Mouse (Mus musculus) telencephalon, adult 2 months (tissue): Measurements from ENCODE around the gene Ythdc1.
"Not testable (repeated sequence)": the region's sequence is repeated elsewhere in the genome, so short reads cannot be mapped to it uniquely, and the experiment has no call there.

Experiments used
- DNase-seq: peaks from one replicate; pipeline ENCODE4 v3.0.0-alpha.2; 2011; ENCODE audit warnings: low read depth, low spot score

Gene Ythdc1

DNA sequence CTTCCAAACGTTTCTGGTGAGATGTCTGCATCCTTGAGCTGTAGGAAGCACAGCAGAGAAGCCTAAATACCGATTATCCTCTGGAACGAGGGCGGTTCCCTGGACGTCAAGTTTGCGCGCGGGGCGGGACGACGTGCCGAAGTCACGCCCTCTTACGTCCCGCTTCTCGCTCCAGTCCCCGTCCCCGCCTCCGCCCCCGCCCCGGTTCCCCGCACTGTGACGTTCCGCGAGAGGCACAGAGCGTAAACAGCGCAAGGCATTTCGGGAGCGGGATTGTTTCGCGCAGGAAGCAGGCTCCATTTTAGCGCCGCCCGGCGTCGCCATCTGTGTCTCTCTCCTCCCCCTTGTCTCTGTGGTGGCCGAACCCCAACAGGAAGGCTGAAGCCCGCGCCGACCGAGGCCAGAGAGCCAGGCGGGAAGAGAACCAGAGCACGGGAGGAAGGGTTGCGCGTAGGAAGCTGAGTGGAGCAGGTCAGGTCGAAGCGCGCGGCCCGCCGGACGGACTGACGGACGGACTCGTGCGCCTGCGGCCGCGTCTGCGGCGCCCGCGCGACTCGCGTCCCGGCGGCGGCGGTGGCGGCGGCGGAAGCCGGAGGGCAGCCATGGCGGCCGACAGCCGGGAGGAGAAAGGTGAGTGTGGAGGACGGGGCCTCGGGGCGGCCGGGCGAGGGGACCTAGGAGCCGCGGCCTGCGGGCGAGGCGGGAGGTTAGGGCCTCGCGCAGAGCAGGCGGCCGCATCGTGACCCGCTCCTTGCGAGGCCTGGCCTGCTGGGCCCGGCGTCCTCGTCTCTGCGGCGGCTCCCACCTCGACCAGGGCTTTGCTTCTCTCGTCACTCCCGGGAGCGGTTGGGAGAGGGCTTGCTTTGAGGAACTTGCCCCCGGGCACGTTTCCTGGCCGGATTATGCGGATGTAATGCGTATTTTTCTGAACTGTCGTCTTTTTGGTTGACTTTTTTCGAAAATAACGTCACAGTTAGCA lies at the start of gene Ythdc1:
Gene Ythdc1, plus strand, starts transcription at position 260 of the 979 bp plus-strand sequence.
- peak; percentile 97 for DNase-seq

DNA sequence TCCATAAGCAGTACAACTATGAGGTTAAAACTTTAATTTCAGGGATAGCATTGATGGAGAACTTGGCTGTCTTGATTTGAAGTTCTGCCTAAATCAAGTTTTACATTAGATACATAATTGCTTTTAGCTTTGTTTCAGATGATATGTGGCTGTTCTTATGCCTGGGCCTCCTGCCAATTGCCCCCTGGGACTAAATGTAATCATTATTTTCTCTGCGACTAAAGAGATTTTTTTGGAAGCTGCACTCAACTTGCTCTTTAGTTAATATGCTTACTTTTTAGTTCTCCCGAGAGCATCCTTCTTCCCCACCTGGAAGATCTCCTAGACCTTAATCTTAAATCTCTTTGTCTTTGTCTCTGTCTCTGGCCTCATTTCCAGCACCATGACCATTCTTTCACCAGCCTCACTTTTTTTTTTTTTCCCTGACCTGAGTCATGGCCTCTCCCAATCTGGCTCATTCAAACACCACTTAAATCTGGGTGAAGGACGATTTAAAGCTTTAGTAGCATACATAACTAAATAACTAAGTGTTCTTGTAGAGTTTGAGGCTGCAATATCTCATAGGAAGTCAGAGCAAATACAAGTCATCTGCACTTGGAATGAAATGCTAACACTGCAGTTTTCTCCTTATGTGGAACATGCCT lies 34.9 kb upstream of the Ythdc1 start:
- no peak for DNase-seq

DNA sequence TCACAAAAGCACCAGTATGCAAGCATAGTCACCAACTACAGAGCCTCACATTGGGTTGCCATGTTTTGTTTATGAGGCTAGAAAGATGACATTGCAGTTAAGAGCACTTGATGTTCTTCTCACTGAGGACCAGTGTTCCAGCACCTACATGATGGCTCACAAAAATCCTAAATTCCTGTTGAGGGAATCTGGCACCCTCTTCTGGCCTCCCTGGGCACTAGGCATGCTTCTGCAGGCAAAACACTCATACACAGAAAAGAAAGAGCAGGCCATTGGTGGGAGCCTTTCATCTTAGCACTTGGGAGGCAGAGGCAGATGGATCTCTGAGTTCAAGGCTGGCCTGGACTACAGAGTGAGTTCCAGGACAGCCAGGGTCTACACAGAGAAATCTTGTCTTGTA lies 33.0 kb upstream of the Ythdc1 start:
- DNase-seq = no peak

DNA sequence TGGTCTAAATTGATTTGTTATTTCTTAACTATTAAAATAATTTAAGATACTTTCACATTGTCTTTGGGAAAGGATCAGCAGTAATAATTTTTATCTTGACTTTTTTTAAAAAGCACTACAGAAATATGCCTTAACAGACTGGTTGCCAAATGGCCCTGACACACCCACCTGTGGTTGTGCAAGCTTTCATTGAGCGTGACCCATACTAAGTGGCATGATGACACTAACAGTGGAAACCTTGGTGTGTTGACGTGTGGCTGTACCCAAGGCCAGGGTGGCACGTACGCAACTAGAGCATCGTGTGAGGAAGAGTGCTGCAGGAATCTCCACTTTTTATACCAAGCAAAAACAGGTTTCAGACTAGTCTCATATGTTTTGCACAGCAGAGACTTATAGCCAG lies 27.1 kb upstream of the Ythdc1 start:
- DNase-seq = no peak

DNA sequence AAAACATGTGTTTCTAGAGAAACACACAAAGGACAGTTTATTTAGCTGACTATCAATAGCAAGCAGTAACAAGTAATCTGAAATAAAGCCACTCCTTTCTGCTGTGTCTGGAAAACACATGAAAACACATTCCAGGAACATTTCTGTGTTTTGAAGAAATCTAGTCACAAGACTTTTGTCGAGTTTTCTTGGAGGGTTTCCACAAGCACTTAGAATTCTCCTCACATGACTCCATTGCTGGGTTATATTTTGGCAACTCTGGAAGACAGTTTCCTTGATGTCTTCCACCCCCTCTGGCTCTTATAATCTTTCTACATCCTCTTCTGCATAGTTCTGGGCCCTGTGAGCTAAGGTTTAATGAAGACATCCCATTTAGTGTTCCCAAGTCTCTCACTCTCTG lies 25.6 kb upstream of the Ythdc1 start:
- no peak for DNase-seq

DNA sequence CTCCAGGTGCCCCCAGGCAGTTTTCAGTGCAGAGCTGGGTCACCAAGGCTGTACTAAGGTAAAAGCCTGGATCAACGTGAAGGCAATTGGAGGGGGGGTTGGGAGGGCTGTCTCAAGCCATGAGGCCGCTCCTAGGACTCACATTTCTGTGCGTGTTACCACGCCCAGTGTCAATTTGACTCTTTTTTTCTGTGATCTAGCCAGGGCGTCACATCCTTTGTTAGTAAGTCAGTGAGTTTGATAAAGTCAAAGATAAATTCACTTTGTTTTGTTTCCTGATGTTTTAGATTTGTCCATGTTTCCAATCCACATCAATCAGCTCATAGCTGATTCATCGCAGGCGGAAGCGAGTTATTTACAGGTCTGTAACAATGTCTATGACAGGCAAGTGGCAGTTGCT lies 21.0 kb upstream of the Ythdc1 start:
- DNase-seq = no peak

DNA sequence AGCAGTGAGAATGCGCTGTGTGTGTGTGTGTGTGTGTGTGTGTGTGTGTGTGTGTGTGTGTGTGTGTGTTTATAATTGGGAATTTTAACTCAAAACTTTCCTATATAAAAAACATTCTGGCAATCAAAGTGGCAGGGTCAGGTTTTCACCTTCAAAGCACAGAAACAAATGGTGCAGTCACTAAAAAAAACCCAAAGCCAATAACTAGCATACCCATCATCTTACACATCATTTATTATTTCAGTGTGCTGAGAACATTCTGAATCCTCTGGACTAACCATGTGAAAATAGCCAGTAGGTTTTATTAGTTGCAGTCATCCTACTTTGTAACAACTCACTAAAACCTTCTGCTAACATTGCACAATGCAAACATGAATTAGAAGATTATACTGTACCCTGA lies 19.8 kb upstream of the Ythdc1 start:
- DNase-seq = no peak

DNA sequence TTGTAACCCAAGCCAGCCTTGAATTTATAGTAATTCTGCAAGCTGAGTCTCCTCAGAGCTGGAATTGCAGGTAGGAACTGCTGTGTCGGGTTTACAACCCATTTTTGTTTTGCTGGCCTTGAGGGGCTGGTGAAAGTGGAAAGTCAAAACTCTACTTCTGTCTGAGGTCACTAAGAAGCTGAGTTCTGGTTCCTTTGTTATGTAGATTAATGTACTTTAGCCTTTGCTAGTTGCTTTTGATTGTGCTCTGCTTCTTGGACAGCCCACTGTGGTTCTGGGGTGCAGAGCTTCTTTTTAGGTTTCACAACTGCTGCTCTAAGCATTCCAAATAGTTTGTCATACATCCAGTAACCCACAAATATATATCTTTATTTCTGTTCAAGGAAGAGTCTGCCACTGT lies 17.2 kb upstream of the Ythdc1 start:
- DNase-seq = no peak

DNA sequence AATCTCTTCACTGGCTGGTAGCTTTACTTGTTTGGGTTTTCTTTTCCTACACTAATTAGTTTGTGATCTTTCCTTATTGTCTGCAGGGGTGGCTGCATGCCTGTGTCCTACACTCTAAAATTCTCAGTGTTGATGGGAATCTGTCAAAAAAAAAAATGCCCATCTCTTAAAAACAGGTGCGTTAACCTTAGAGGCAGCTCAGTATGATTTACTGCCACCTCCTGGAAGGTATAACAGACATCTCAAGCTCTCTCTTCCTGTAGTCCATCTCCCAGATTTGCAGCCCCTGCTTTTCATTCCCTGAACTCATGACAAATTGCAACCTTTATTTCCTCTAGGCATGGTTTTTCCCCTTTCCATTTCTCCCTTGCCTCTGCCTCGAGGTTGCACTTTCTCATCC lies 14.1 kb upstream of the Ythdc1 start:
- DNase-seq = no peak

DNA sequence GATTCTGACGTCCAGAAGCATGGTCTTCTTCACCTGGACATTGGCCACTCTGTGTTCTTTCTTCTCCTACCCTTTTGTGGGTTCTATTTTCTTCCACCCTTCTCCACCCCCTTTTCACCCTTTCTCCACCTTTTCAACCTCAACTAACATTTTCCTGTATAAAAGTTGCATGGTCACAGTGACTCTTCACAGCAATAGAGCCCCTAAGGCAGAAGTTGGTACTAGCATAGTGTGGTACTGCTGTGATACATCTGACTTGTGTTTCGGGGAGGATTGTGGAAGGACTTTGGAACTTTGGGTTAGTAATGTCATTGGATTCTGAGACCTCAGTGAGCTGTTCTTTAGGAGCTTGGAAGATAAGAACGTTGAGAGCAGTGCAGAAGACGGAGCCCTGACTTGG lies 11.8 kb upstream of the Ythdc1 start:
- no peak for DNase-seq

DNA sequence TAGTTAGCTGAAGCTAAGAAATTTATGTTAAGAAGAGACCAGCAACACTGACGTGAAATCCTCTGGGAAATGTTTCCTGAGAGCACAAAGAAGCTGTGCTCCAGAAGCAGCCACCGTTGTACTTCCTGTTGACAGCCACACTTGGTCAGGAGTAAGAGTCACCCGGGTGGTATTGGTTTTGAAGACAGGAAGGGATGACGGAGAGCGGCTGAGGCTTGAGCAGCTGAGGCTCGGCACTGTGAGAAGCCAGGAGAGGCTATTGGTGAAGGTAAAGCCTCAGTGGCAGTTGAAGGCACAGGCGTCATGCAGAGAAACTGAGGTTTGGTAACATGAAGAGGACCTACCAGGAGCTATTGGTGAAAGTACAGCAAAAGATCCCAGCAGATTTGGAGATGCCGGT lies 11.2 kb upstream of the Ythdc1 start:
- DNase-seq = no peak

DNA sequence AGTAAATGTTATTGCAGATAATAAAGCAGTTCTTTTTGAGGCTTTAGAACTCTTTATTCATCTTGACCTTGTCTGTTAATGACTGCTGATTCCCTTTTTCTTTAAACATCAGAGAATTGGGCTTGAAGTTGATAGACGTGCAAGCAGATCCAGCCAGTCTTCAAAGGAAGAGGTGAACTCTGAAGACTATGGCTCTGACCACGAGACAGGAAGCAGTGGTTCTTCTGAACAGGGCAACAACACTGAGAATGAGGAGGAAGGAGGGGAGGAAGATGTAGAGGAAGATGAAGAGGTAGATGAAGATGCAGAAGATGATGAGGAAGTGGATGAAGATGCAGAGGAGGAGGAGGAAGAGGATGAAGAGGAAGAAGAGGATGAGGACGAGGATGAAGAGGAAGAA lies 12.8 kb downstream of the Ythdc1 start:
- no peak for DNase-seq

DNA sequence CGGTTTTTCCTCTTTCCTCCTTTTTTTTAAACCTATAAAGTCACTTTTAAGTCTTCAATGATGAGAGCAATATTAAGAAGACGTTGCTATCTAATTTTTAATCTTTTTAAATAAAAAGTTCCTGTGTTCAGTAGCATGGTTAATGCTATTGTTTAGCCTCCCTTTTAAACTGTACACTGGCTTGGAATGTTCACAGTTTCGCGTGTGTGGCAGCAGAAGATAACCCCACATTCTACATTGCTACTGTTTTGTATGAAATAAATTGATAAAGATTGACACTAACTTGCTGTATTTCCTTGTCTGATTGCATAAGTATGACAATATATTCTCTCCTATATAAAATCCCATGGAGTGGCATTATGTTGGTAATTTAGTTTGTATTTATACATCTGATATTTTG lies 32.4 kb downstream of the Ythdc1 start:
- not testable (repeated sequence) for DNase-seq

DNA sequence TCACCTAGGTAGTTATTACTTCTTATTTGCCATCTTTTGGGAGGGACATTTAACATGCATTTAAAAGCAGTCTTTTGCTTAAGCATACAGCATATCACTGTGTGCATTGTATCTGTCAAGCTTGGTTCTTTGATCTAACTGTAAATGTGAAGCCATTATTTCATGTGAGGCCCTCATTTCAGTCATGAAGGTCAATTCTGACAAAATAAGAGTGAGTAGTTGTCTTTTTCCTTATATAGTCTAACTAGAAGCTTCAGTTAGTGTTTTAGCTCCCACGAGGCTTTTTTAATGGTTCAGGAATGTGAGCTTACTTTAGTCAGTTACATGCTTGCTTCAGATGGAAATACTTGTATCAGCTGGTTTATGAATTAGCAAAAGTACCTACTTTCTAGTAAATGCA lies 34.1 kb downstream of the Ythdc1 start:
- DNase-seq = no peak

DNA sequence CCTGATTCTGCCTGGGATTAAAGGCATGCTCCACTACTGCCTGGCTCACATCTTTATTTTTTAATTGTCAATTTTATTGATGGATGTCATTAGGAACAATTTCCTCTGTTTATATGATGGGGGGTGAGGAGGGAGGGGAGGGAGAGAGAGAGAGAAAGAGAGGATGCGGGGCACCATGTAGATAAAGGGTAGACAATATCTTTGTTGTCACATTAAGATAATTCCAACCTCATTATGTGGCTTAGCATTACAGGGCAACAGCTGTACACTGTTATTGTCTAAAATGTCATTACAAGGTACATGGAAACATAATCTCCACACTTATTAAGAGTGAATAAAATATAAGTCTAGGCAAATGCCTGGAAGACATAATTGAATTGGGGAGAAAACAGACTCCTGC lies 35.5 kb downstream of the Ythdc1 start:
- DNase-seq = no peak

DNA sequence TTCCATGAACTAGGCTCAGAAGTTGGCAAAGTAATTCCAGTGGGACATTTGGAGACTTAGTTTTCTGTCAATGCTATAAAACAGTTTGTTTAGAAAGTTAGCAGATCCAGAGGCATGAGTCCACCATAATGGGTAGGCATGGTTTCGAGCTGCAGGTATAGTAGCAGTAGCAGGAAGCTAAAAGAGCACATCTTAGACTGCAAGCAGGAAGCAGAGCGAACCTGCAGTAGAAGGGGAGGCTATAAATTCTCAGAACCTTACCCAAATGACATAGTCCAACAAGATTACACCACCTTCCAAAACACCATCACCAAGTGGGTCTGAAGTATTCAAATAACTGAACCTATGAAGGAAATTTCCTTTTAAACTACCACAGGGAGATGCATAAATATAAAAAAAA lies 36.2 kb downstream of the Ythdc1 start:
- no peak for DNase-seq

DNA sequence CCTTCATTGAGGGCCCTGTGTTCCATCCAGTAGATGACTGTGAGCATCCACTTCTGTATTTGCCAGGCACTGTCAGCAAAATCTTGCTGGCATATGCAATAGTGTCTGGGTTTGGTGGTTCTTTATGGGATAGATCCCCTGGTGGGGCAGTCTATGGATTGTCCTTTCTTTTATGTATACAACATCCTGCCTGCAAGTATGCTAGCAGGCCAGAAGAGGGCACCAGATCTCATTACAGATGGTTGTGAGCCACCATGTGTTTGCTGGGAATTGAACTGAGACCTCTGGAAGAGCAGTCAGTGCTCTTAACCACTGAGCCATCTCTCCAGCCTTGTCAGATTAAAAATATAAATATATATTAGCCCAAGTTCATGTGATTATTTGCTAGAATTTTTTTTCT lies 37.2 kb downstream of the Ythdc1 start:
- DNase-seq = not testable (repeated sequence)

DNA sequence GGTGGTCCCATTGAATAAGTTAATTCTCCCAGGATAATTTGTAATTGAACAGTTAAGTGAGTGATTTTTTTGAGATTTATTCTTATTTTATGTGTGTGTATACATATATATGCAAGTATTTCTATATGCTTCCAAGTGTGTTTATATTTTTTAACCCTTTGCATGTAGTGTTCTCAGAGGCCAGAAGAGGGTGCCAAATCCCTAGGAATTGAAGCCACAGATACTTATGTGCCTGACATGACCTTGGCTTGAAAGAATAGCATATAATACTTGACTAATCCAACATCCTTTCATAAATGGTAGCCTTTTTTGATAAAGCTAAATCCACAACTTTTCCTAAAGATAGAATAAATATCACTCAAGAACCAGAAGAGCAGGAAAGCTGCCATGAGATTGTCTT lies 46.1 kb downstream of the Ythdc1 start:
- no peak for DNase-seq

DNA sequence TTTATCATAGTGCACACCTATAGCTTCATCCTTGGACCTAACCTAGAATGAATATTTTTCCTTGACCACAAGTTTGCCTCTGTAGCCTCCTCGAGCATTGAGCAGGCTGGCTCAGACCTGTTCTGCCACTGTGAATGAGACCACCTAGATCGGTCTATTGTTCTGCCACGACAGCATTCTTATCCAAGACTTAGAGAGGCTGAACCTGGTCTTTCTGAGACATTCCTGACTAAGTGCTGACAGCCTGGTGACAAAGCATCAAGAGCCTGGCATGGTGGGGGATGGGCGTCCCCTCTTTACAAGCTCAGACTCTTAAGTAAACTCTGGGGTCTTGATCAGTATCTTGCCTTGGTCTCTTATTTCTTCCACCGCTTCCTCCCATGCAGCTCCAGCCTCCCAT lies 47.6 kb downstream of the Ythdc1 start:
- no peak for DNase-seq

DNA sequence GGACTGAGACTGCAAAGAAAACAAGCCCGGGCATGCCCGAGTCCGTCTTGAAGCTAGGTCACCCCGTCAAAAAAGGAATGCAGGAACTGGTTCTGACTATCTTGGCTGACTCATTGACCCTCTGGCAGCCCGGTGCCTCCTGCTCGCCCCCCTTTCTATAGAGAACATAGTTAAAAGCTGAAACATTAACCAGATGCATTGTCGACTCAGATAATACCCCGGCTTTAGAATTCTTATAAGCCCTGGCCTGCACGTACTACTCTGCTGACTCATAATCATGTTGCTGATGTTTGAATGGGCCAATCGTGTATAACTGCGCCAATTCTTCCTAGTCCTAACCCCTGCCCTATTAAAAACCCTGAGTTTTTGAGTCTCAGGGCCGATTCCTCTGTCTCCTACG lies 52.5 kb downstream of the Ythdc1 start:
- DNase-seq = not testable (repeated sequence)

DNA sequence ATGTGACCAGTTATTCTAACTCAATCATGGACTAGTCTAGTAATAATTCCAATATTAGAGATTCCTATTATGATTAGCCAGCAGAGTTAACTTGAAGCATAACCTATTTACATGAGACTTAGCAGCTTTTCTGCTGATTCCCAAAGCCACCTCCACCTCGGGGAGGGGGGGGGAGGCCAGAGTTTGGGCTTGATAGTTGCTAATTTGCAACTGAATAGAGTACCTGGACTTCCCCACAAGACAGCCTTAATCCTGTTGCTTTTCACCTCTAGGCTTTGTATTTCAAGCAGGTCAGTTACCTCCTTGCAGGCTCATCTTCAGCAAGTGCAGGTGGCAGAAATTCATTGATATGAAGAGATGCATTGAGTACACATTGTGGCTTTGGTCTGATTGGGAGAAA lies 53.7 kb downstream of the Ythdc1 start:
- no peak for DNase-seq

DNA sequence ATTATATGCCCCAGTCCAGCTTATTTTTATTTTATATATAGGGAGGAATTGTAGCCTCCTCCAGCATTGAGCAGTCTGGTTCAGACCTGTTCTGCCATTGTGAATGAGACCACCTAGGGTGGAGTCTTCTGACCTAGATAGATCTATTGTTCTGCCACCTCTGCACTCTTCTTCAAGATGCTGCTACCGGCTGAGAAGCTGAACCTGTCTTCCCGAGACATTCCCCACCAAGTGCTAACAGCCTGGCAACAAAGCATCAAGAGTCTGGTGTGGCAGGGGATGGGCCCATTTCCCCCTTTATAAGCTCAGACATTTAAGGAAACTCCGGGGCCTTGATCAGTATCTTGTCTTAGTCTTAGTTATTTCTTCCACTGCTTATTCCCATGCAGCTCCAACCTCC lies 54.3 kb downstream of the Ythdc1 start:
- DNase-seq = no peak

DNA sequence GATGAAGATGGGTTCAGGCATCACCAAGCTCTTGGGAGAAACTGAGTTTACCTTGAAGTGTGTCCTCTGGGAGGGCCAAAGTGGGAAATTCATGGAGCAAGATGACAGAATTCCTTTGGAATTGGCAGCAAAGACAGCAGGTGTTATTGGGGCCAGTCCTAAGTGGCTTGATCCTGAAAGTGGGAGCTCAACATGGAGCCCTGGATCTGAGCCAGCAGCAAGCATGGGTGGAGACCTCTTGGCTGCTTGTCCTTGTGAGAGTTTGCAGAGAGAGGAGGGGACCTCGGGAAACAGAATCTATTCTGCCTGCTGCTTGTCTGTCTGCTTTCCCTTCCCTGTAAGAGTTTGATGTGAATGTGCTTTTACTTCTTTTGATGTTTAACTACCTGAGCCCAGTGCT lies 67.9 kb downstream of the Ythdc1 start:
- DNase-seq = no peak
